Mouse (Mus musculus) hindlimb bud, embryonic 11.5 days (tissue): Measurements from ENCODE around the gene Magix.
"Not testable (repeated sequence)": the region's sequence is repeated elsewhere in the genome, so short reads cannot be mapped to it uniquely, and the experiment has no call there.

Experiments used
- DNase-seq: peaks from one replicate; pipeline ENCODE4 v3.0.0-alpha.2; 2012; ENCODE audit warnings: low read depth, low spot score; ENCODE audit errors: extremely low spot score

Magix gene

GRCm38 (mm10) chrX:7680864-7681263 is at the start of gene Magix:
Gene Magix, minus strand, starts transcription at chrX:7681251.
- no peak for DNase-seq

- DNase-seq = no peak
Measured at GRCm38 (mm10) chrX:7728922-7729265, 47.8 kb upstream of the Magix start.

GRCm38 (mm10) chrX:7728215-7728921 is 47.3 kb upstream of the Magix start, which contains the start of gene Praf2:
Gene Praf2, plus strand, starts transcription at chrX:7728439.
- no peak for DNase-seq

- DNase-seq = no peak
Measured at GRCm38 (mm10) chrX:7727176-7727575, 46.1 kb upstream of the Magix start.

- DNase-seq = no peak
Measured at GRCm38 (mm10) chrX:7725841-7726240, 44.8 kb upstream of the Magix start.

GRCm38 (mm10) chrX:7724135-7724534 is 43.1 kb upstream of the Magix start:
- DNase-seq = no peak

GRCm38 (mm10) chrX:7722691-7723090 is 41.6 kb upstream of the Magix start:
- no peak for DNase-seq

- no peak for DNase-seq
Measured at GRCm38 (mm10) chrX:7722282-7722611, 41.2 kb upstream of the Magix start.

GRCm38 (mm10) chrX:7721514-7722281 is 40.6 kb upstream of the Magix start, which contains the start of gene Gm45208:
Gene Gm45208, plus strand, starts transcription at chrX:7722245.
- no peak for DNase-seq

- DNase-seq = not testable (repeated sequence)
Measured at GRCm38 (mm10) chrX:7716058-7716457, 35.0 kb upstream of the Magix start.

GRCm38 (mm10) chrX:7714135-7714899 is 33.3 kb upstream of the Magix start, which contains the start of gene Wdr45:
Gene Wdr45, plus strand, starts transcription at chrX:7714333.
- peak; percentile 76 for DNase-seq

- DNase-seq = not testable (repeated sequence)
Measured at GRCm38 (mm10) chrX:7713764-7714134, 32.7 kb upstream of the Magix start.

- peak; percentile 69 for DNase-seq
Measured at GRCm38 (mm10) chrX:7696954-7697381, 15.9 kb upstream of the Magix start, which contains the start of gene Gpkow. Gene Gpkow, plus strand, starts transcription at chrX:7697131.

GRCm38 (mm10) chrX:7696520-7696919 is 15.5 kb upstream of the Magix start:
- no peak for DNase-seq

- DNase-seq = no peak
Measured at GRCm38 (mm10) chrX:7692862-7693261, 11.8 kb upstream of the Magix start.

GRCm38 (mm10) chrX:7690486-7690885 is 9.4 kb upstream of the Magix start:
- DNase-seq = no peak

- DNase-seq = no peak
Measured at GRCm38 (mm10) chrX:7688321-7688720, 7.3 kb upstream of the Magix start.

GRCm38 (mm10) chrX:7680057-7680412 is 1.0 kb downstream of the Magix start:
- no peak for DNase-seq

- DNase-seq = peak; percentile 46
Measured at GRCm38 (mm10) chrX:7679405-7680056, 1.5 kb downstream of the Magix start.

GRCm38 (mm10) chrX:7678986-7679385 is 2.1 kb downstream of the Magix start:
- DNase-seq = no peak

- DNase-seq = no peak
Measured at GRCm38 (mm10) chrX:7675001-7675380, 6.1 kb downstream of the Magix start.
